Mouse (Mus musculus) midbrain, embryonic 15.5 days (tissue): ENCODE data around the gene Slc13a2. TPM values are rescaled to one million over a fixed set of nuclear protein-coding genes. Genes with fewer than 3 reads are reported as not detected.

ENCODE experiments used
- ATAC-seq: fragments of 200-750 bp; cut with Nextera tagmentation; replicated peaks from 2 replicates; pipeline ENCODE4 v1.8.0; 2017; ENCODE audit warnings: moderate TSS enrichment
- H3K27ac ChIP-seq: fragments of 300-500 bp; sonication (generic); 2 replicates; pipeline ENCODE4 v1.5.1; 2015; ENCODE audit warnings: mild to moderate bottlenecking, inconsistent platforms
- H3K27me3 ChIP-seq: fragments of 300-500 bp; sonication (generic); replicated peaks from 2 replicates; pipeline ENCODE4 v1.6.1; 2015; ENCODE audit warnings: inconsistent platforms
- H3K36me3 ChIP-seq: fragments of 300-500 bp; sonication (generic); replicated peaks from 2 replicates; pipeline ENCODE4 v1.6.1; 2015; ENCODE audit warnings: inconsistent platforms
- H3K4me1 ChIP-seq: fragments of 300-500 bp; sonication (generic); 2 replicates; pipeline ENCODE4 v1.6.1; 2015; ENCODE audit warnings: inconsistent platforms
- H3K4me2 ChIP-seq: fragments of 300-500 bp; sonication (generic); 2 replicates; pipeline ENCODE4 v1.6.1; 2015; ENCODE audit warnings: inconsistent platforms, mild to moderate bottlenecking, moderate library complexity
- H3K4me3 ChIP-seq: fragments of 300-500 bp; sonication (generic); 2 replicates; pipeline ENCODE4 v1.5.1; 2015; ENCODE audit warnings: mild to moderate bottlenecking, inconsistent platforms
- H3K9ac ChIP-seq: fragments of 300-500 bp; sonication (generic); 2 replicates; pipeline ENCODE4 v1.6.1; 2015; ENCODE audit warnings: mild to moderate bottlenecking, inconsistent platforms
- H3K9me3 ChIP-seq: fragments of 300-500 bp; sonication (generic); 2 replicates; pipeline ENCODE4 v1.6.1; 2016; ENCODE audit warnings: inconsistent platforms
- WGBS: fragments of 180-500 bp; shearing (Covaris S2); methylation state at CpG from one replicate; pipeline ENCODE4 v1.1.7; 2015; ENCODE audit warnings: mixed read lengths; 5-methylcytosine and 5-hydroxymethylcytosine counted together
- polyA plus RNA-seq: library from polyadenylated mRNA; unstranded; fragments of >200 nt; fragmentation: Nextera tagmentation; extraction: Ambion mirVana; gene quantifications from 2 replicates; pipeline ENCODE4 v1.2.1, GENCODE M21; 2015

Slc13a2 gene
- polyA plus RNA-seq, 1 experiment from 2014 or later = not detected

DNA sequence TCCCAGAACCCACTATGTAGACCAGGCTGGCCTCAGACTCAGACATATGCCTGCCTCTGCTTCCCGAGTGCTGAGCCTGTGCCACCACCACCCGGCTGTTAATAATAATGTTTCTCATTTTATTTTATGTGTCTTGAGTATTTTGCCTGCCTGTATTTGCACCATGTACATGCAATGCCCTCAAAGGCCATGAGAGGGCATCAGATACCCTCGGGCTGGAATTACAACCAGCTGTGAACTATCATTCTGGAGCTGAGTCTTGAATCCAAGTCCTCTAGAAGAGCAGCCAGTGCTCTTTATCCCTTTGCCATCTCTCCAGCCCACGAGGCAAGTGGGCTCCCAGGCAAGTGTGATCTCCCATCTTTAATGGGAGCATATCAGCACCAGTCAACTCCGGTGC is 33.3 kb upstream of the Slc13a2 start:
- H3K27me3 ChIP-seq = no peaks in the 10 kb centered on the region
- H3K36me3 ChIP-seq = no peaks in the 10 kb centered on the region
- H3K4me1 ChIP-seq = no peaks in the 10 kb centered on the region
- WGBS = 42% methylated on average over 5 of the region's 5 CpGs
- no peak overlapping the region for H3K4me2 ChIP-seq
- no peak overlapping the region for H3K27ac ChIP-seq
- no peak overlapping the region for H3K9ac ChIP-seq
- no peak overlapping the region for H3K4me3 ChIP-seq
- ATAC-seq = no peak
- H3K9me3 ChIP-seq = no peaks in the 10 kb centered on the region

DNA sequence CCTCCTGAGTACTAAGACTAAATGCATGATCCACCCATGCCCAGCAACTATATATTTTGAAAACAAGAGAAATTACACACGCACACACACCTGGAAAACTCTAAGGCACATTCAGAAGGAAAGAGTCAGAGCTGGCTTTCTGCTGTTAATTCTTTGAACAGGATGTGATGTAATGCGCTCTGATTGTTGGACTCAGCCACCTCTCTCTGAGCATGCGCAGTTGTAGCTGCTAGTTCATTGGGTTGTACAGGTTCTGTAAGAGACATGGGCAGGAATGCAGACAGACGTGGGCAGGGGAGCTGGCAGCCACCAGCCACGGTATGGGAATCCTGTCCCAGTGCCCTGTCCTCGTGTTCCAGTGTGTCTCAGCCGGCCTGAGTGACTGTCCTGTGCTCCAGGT is 32.3 kb upstream of the Slc13a2 start:
- Histone ChIP-seq H3K4me3 (no peak overlapping the region), H3K36me3 (no peaks in the 10 kb centered on the region), H3K27me3 (no peaks in the 10 kb centered on the region), H3K4me1 (no peaks in the 10 kb centered on the region), H3K9ac (no peak overlapping the region), H3K9me3 (no peaks in the 10 kb centered on the region), H3K27ac (no peak overlapping the region), H3K4me2 (no peak overlapping the region)
- no peak for ATAC-seq
- 73% methylated on average over 7 of the region's 7 CpGs for WGBS

DNA sequence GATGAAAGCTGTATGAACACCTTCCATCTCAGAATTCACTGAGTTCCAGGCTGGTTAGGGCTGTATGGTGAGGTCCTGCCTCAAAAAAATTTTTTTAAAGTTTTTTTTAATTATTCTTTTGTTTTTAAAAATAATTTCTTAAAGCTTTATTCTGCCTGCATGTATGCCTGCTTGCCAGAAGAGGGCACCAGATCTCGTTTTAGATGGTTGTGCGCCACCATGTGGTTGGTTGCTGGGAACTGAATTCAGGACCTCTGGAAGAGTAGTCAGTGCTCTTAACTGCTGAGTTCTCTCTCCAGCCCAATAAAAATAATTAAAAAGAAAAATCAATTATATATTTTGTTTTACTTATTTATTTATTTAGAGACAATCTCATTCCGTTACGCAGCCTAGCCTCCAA is 31.7 kb upstream of the Slc13a2 start:
- Histone ChIP-seq H3K4me3 (no peak overlapping the region), H3K27me3 (no peaks in the 10 kb centered on the region), H3K4me1 (no peaks in the 10 kb centered on the region), H3K4me2 (no peak overlapping the region), H3K9me3 (no peaks in the 10 kb centered on the region), H3K9ac (no peak overlapping the region), H3K36me3 (no peaks in the 10 kb centered on the region), H3K27ac (no peak overlapping the region)
- no peak for ATAC-seq
- 14% methylated on average over 4 of the region's 4 CpGs for WGBS

DNA sequence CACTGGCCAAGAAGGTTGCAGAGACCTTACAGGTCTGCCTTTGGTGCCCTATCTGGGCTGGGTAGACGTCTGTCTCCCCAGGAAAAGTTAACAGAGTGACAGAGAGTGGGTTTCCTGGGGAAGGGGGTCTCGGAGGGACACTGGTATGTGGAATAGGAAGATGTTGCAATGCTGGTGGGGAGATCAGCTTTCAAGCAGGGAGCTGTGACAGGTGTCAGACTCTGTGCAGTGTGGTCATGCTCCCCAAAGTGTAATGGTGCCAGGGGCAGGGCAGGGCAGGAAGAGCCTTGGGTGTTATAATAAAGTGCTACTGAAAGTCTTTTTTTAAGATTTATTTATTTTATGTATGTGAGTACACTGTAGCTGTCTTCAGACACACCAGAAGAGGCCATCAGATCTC is 28.3 kb upstream of the Slc13a2 start:
- Histone ChIP-seq H3K4me2 (no peak overlapping the region), H3K4me3 (no peak overlapping the region), H3K27me3 (no peaks in the 10 kb centered on the region), H3K4me1 (no peaks in the 10 kb centered on the region), H3K9me3 (no peaks in the 10 kb centered on the region), H3K27ac (no peak overlapping the region), H3K9ac (no peak overlapping the region), H3K36me3 (no peaks in the 10 kb centered on the region)
- 59% methylated on average over 2 of the region's 2 CpGs for WGBS
- ATAC-seq = no peak

DNA sequence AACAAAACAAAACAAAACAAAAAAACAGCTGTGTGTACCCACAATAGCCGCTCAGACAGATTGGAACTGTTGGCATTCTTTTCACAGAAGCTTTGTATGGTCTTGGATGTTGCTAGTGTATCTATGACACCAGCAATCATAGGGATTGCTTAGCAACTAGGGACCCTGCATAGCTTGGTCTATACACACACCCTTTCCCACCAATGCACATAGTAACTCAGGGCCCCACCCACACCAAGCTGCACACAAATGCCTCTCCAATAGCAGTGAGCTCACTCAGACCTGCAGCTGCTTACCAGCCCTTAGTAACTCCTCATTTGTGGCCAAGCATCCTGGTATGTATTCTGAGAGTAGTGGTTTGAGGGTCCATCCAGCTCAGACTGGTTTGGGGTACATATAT is 26.2 kb upstream of the Slc13a2 start:
- H3K9ac ChIP-seq = no peak overlapping the region
- H3K4me2 ChIP-seq = no peak overlapping the region
- H3K36me3 ChIP-seq = no peaks in the 10 kb centered on the region
- no peaks in the 10 kb centered on the region for H3K27me3 ChIP-seq
- no peaks in the 10 kb centered on the region for H3K4me1 ChIP-seq
- WGBS = 76% methylated on average over 1 of the region's 1 CpGs
- H3K9me3 ChIP-seq = no peaks in the 10 kb centered on the region
- H3K27ac ChIP-seq = no peak overlapping the region
- H3K4me3 ChIP-seq = no peak overlapping the region
- ATAC-seq = no peak

DNA sequence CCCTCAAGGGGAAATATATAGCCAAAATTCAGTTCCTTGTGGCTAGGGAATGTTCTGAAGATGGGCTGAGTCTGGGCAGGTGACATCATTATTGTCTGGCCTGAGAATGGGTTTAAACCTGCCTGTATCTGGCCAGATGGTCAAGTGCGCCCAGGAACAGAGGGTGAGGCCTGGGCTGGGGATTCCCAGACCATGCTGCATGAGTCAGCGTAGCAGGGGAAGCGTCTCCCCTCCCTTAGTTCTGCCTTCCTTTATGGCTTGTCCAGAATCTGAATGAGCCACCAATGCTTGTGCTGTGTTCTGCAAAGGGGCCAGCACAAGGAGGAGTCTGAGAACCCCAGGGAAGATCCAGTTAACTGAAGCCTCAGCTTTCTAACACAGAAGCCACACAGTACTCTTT is 25.2 kb upstream of the Slc13a2 start:
- no peaks in the 10 kb centered on the region for H3K27me3 ChIP-seq
- no peaks in the 10 kb centered on the region for H3K36me3 ChIP-seq
- no peaks in the 10 kb centered on the region for H3K4me1 ChIP-seq
- no peak overlapping the region for H3K27ac ChIP-seq
- no peak overlapping the region for H3K4me2 ChIP-seq
- ATAC-seq = no peak
- H3K4me3 ChIP-seq = no peak overlapping the region
- no peaks in the 10 kb centered on the region for H3K9me3 ChIP-seq
- H3K9ac ChIP-seq = no peak overlapping the region
- 75% methylated on average over 3 of the region's 3 CpGs for WGBS

DNA sequence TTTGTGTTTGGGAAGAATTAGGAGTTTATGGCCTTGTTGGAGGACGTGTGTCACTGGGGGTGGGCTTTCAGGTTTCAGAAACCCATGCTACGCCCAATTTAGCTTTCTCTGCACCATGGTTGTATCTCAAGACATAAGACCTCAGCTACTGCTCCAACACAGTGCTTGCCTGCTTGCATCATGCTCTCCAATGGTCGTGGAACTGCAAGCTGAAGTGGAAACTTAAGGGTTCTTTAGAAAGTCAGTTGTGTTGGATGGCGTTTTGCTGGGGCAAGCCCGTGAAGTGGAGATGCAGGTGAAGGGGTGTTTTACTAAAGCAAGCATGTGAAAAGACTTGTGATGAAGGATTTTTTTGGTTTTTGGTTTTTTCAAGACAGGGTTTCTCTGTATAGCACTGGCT is 21.1 kb upstream of the Slc13a2 start:
- WGBS = 82% methylated on average over 5 of the region's 5 CpGs
- Histone ChIP-seq H3K9ac (no peak overlapping the region), H3K4me1 (no peaks in the 10 kb centered on the region), H3K27me3 (no peaks in the 10 kb centered on the region), H3K27ac (no peak overlapping the region), H3K36me3 (no peaks in the 10 kb centered on the region), H3K4me2 (no peak overlapping the region), H3K4me3 (no peak overlapping the region), H3K9me3 (no peaks in the 10 kb centered on the region)
- no peak for ATAC-seq

DNA sequence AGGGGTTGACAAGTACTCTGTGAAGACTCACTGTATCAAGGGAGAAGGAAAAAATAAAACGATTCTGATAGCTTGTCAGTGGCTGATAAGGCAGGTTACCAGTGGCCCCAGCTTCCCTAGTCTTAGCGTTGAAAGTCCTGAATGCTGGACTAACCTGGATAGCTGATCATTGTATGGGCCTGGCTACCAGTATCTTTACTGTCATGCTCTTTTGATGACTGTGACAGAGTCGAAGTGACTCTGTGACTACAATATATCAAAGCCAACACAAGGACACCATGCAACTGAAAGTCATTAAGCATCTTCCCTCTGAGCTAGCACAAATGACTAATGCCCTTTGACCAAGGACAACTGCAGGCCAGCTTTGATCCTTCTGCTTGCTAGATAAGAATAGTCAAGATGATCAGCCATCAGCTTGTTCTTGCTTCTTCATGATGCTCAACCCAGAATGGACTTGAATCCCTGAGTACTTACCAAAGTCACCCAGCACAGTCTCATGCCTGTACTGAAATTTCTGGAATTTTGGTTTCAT is 16.4 kb upstream of the Slc13a2 start:
- Histone ChIP-seq H3K9me3 (no peaks in the 10 kb centered on the region), H3K4me3 (no peak overlapping the region), H3K36me3 (no peaks in the 10 kb centered on the region), H3K27ac (no peak overlapping the region), H3K4me1 (no peaks in the 10 kb centered on the region), H3K4me2 (no peak overlapping the region), H3K27me3 (no peaks in the 10 kb centered on the region), H3K9ac (no peak overlapping the region)
- WGBS = 82% methylated on average over 3 of the region's 3 CpGs
- no peak for ATAC-seq

DNA sequence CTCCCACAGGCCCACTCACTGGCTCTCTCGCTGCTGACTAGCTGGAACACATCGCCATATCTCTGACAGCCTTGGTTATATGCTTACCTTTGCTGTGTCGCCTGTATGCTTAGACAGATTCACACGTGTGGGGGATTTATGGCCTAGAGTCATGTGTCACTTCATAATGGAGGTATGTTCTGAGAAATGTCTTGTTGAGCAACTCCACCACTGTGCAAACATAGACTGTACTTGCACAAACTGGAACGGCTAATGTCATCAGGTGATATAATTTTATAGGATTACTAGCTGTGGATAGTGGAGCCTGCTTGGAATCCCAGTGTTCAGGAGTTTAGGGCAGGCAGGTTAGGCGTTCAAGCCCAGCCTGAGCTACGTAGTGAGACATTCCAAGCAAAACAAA is 15.2 kb upstream of the Slc13a2 start:
- Histone ChIP-seq H3K4me3 (no peak overlapping the region), H3K27me3 (no peaks in the 10 kb centered on the region), H3K9me3 (no peaks in the 10 kb centered on the region), H3K4me2 (no peak overlapping the region), H3K9ac (no peak overlapping the region), H3K36me3 (no peaks in the 10 kb centered on the region), H3K27ac (no peak overlapping the region), H3K4me1 (no peaks in the 10 kb centered on the region)
- 94% methylated on average over 7 of the region's 7 CpGs for WGBS
- no peak for ATAC-seq

DNA sequence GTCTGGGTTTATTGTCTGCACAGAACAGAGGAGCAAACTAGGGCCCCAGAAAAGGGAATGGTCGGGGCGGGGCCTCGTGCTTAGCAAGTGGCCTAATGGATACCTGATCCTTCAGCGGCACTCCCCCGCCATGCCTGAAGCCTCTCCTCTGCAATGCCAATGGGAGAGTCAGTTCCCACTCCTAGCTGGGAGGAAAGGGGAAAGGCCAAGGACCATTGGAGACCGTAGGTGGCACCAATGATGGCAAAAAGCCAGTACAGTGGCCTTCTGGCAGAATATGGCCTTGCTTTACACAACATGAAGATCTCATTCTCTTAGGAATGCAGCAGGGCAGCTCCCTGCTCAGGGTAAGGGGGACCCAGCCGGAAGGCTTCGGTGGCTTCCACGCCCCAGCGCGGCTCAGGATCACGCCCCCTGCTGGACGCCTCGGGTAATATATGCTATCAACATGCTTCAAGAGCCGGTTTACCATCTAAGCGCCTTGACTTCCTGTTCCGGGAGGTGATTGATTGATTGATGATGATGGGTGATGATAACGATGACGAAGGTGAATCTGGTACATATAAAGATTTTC is 13.8 kb upstream of the Slc13a2 start:
- no peak for ATAC-seq
- H3K27ac ChIP-seq = no peak overlapping the region
- no peak overlapping the region for H3K4me2 ChIP-seq
- no peaks in the 10 kb centered on the region for H3K4me1 ChIP-seq
- H3K4me3 ChIP-seq = no peak overlapping the region
- no peak overlapping the region for H3K9ac ChIP-seq
- H3K36me3 ChIP-seq = no peaks in the 10 kb centered on the region
- 9% methylated on average over 19 of the region's 19 CpGs for WGBS
- no peaks in the 10 kb centered on the region for H3K27me3 ChIP-seq
- no peaks in the 10 kb centered on the region for H3K9me3 ChIP-seq

DNA sequence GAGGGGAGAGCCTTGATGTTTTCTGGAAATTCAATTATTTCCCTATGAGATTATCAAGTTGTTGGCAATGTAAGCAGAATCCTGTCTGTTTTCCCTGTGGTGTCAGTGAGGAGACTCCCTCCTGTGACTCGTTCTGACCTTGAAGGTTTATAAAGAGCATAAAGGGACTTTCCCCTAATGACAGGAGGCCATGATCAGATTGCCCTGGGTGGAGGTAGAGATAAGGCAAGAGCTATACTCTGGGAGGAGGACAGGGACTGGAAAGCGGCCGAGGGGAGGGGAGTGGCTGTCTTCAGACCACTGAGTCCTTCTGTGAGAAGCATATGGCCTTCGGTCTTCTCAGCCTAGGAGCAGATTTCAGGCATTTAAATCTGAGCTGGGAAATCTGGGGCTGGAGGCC is 12.0 kb upstream of the Slc13a2 start:
- no peaks in the 10 kb centered on the region for H3K36me3 ChIP-seq
- 75% methylated on average over 4 of the region's 4 CpGs for WGBS

DNA sequence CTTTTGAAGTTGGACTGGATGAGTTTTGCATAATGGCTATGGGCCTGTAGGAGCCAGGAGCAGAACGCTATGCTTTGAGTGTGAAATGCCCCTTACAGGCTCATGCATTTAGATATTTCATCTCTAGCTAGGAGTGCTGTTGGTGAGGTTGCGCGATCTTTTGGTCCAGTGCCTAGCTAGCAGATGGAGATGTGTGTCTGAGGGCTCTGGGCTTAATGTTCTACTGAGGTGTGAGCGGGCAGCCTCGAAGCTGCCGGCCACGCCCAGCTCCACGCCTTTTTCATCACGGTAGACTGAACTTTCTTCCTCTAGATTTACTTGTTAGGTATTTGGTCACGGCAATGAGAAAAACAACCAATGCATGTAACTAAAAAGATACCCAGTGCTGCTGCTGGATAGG is 9.2 kb upstream of the Slc13a2 start:
- no peaks in the 10 kb centered on the region for H3K4me1 ChIP-seq
- no peak overlapping the region for H3K4me3 ChIP-seq
- no peaks in the 10 kb centered on the region for H3K36me3 ChIP-seq
- H3K4me2 ChIP-seq = no peak overlapping the region
- no peak for ATAC-seq
- no peak overlapping the region for H3K27ac ChIP-seq
- H3K9me3 ChIP-seq = no peaks in the 10 kb centered on the region
- H3K27me3 ChIP-seq = no peaks in the 10 kb centered on the region
- 89% methylated on average over 10 of the region's 10 CpGs for WGBS
- no peak overlapping the region for H3K9ac ChIP-seq

More for the DNA sequence above, 12.0 kb upstream of the Slc13a2 start:
- no peak overlapping the region for H3K4me2 ChIP-seq
- H3K27ac ChIP-seq = no peak overlapping the region
- H3K9ac ChIP-seq = no peak overlapping the region
- no peaks in the 10 kb centered on the region for H3K9me3 ChIP-seq
- no peak for ATAC-seq
- no peaks in the 10 kb centered on the region for H3K4me1 ChIP-seq
- no peaks in the 10 kb centered on the region for H3K27me3 ChIP-seq
- no peak overlapping the region for H3K4me3 ChIP-seq

DNA sequence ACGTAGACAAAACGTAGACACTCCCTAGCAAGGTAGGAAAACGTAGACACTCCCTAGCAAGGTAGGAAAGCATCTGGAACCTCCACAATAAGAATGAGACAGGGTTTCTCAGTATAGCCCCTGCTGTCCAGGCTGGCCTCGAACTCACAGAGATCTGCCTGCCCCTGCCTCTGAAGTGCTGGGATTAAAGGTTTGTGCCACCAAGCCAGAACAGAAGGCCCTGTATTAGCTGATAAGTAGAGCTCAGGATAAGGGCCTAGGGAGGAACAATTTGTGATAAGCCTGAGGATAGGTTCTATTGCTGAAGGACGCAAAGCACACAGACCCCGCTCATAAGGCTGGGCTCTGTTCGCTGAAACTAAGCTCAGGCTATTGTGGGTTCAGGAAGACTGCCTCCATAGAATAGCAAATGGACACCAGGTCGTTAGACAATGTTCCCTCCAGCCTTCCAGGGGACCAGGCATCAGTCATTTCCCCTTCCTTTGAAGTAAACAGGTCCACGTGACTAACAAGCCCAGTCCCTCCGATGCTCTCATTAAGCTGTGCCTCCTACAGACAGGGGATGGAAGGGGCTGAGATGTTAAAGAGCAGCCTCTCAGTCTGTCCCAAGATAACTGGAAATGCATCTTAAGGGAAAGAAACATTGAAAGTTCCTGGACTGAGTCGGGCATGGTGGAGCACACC is 8.3 kb upstream of the Slc13a2 start:
- Histone ChIP-seq H3K27ac (no peak overlapping the region), H3K4me2 (no peak overlapping the region), H3K4me1 (no peaks in the 10 kb centered on the region), H3K9me3 (no peaks in the 10 kb centered on the region), H3K9ac (no peak overlapping the region), H3K27me3 (no peaks in the 10 kb centered on the region), H3K4me3 (no peak overlapping the region), H3K36me3 (no peaks in the 10 kb centered on the region)
- 57% methylated on average over 11 of the region's 11 CpGs for WGBS
- ATAC-seq = no peak
